Mouse (Mus musculus) neural tube, embryonic 14.5 days (tissue): ENCODE data around the gene Tmem150c. TPM values are rescaled to one million over a fixed set of nuclear protein-coding genes. Genes with fewer than 3 reads are reported as not detected.

Experiments used
- ATAC-seq: fragments of 200-750 bp; cut with Nextera tagmentation; 2 replicates; pipeline ENCODE4 v1.8.0; 2017; ENCODE audit warnings: low read depth, mild to moderate bottlenecking, moderate TSS enrichment, moderate library complexity
- H3K27ac ChIP-seq: fragments of 300-500 bp; sonication (generic); 2 replicates; pipeline ENCODE4 v1.5.1; 2014; ENCODE audit warnings: low read depth, mild to moderate bottlenecking, control low read depth, low read length, moderate library complexity, mixed read lengths
- H3K27me3 ChIP-seq: fragments of 300-500 bp; sonication (generic); 2 replicates; pipeline ENCODE4 v1.6.1; 2014; ENCODE audit warnings: low read length; ENCODE audit not compliant: control insufficient read depth, insufficient read depth
- H3K36me3 ChIP-seq: fragments of 300-500 bp; sonication (generic); 2 replicates; pipeline ENCODE4 v1.6.1; 2014; ENCODE audit warnings: low read length, mixed read lengths; ENCODE audit not compliant: control insufficient read depth, insufficient read depth
- H3K4me1 ChIP-seq: fragments of 300-500 bp; sonication (generic); 2 replicates; pipeline ENCODE4 v1.6.1; 2014; ENCODE audit warnings: low read length; ENCODE audit not compliant: control insufficient read depth, insufficient read depth
- H3K4me2 ChIP-seq: fragments of 300-500 bp; sonication (generic); 2 replicates; pipeline ENCODE4 v1.6.1; 2014; ENCODE audit warnings: mild to moderate bottlenecking, low read depth, low read length, control low read depth
- H3K4me3 ChIP-seq: fragments of 300-500 bp; sonication (generic); 2 replicates; pipeline ENCODE4 v1.5.1; 2014; ENCODE audit warnings: low read depth, low read length, control low read depth, mixed read lengths
- H3K9ac ChIP-seq: fragments of 300-500 bp; sonication (generic); replicated peaks from 2 replicates; pipeline ENCODE4 v1.6.1; 2014; ENCODE audit warnings: low read depth, mild to moderate bottlenecking, control low read depth, low read length, mixed read lengths
- H3K9me3 ChIP-seq: fragments of 300-500 bp; sonication (generic); 2 replicates; pipeline ENCODE4 v1.6.1; 2016; ENCODE audit warnings: low read length; ENCODE audit not compliant: control insufficient read depth
- WGBS: fragments of 180-500 bp; shearing (Covaris S2); extraction: QIAGEN DNeasy Blood & Tissue Kit; methylation state at CpG from one replicate; pipeline ENCODE4 v1.1.7; 2014; 5-methylcytosine and 5-hydroxymethylcytosine counted together
- polyA plus RNA-seq: library from polyadenylated mRNA; unstranded; fragments of >200 nt; fragmentation: Nextera tagmentation; extraction: Ambion mirVana; gene quantifications from 2 replicates; pipeline ENCODE4 v1.2.1, GENCODE M21; 2014

The Tmem150c gene
- polyA plus RNA-seq, 1 experiment from 2014 or later = 22.3 TPM

DNA sequence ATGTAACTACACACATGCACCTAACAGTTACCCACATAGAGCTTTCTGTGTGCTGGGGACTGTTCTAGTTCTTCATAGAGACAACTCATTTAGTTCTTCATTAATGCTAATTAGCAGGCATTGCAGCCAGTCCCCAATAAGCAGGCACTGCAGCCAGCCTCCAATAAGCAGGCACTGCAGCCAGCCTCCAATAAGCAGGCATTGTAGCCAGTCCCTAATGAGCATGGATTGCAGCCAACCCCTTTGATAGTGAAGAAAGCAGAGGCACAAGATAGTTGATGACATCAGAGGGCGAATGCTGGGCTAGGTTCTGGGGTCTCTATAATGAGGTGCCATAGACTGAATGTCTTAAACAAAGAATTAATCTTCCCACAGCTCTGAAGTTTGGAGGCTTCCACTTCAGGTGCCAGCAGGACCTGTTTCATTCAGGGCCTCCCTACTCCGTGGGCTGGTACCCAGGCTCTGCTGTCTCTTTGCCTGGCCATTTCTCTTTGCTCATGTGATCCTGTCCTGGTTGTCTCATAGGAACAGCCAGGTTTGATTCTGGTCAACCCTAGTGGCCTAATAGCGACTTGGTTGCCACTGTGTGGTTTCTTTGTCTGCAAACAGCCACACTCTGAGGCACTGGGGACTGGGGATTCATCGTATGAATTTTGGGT is 18.6 kb upstream of the Tmem150c start:
- Histone ChIP-seq H3K27ac (no peak overlapping the region), H3K4me1 (no peaks in the 10 kb centered on the region)
- WGBS = 71% methylated on average over 4 of the region's 4 CpGs

GRCm38 (mm10) chr5:100177547-100177946 is 17.9 kb upstream of the Tmem150c start:
- Histone ChIP-seq H3K4me3 (no peak overlapping the region), H3K36me3 (no peaks in the 10 kb centered on the region), H3K27ac (no peak overlapping the region), H3K4me1 (no peaks in the 10 kb centered on the region), H3K27me3 (no peaks in the 10 kb centered on the region), H3K4me2 (no peak overlapping the region), H3K9ac (no peak overlapping the region), H3K9me3 (no peaks in the 10 kb centered on the region)
- ATAC-seq = no peak
- WGBS = 66% methylated on average over 5 of the region's 5 CpGs

More for the DNA sequence above, 18.6 kb upstream of the Tmem150c start:
- peak; percentile 78 for ATAC-seq
- Histone ChIP-seq H3K9me3 (no peaks in the 10 kb centered on the region), H3K9ac (no peak overlapping the region), H3K4me2 (no peak overlapping the region), H3K4me3 (no peak overlapping the region), H3K36me3 (no peaks in the 10 kb centered on the region), H3K27me3 (no peaks in the 10 kb centered on the region)

DNA sequence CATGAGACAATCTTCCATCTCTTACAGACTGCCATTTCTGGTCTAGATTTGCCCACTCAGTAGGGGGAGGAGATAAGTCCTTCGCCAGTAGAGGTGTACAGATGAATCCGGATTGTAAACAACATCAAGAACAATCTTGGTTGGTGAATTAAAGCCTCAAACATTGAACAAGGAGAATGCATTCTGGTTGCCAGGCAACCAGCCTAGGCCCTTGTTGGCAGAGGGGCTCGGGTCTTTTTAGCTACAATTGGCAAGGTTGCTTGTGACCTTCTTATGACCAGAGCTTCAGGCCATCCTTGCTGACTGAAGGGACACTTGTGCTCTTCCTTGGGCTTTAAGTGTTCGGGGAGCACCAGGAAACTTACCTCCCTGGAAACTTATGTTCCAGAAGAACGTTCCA is 16.5 kb upstream of the Tmem150c start:
- Histone ChIP-seq H3K4me3 (no peak overlapping the region), H3K27me3 (no peaks in the 10 kb centered on the region), H3K36me3 (no peaks in the 10 kb centered on the region), H3K9me3 (no peaks in the 10 kb centered on the region), H3K4me1 (no peaks in the 10 kb centered on the region), H3K27ac (no peak overlapping the region), H3K4me2 (no peak overlapping the region), H3K9ac (no peak overlapping the region)
- no peak for ATAC-seq
- 45% methylated on average over 5 of the region's 5 CpGs for WGBS

DNA sequence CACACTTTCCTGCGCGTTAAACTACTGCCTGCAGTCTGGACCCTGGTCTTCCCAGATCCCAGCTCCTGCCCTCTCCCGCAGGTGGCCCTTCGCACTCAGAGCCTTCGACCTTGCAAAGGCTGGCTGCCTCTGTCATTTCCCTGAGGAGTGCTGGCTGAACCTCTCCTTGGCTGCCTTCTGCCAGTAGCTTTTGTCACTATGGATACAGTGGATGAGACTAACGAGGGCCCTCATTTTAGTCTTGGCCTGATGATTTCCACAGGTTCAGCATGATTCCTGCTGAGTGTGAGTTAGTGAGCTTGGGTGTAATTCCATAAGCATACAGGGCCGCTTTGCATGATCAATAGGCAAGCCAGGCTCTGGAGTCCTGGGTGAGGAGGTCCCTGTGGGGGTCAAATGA is 16.0 kb upstream of the Tmem150c start:
- H3K4me2 ChIP-seq = no peak overlapping the region
- 70% methylated on average over 7 of the region's 7 CpGs for WGBS
- no peaks in the 10 kb centered on the region for H3K4me1 ChIP-seq
- no peaks in the 10 kb centered on the region for H3K9me3 ChIP-seq
- H3K9ac ChIP-seq = no peak overlapping the region
- no peaks in the 10 kb centered on the region for H3K36me3 ChIP-seq
- H3K27ac ChIP-seq = no peak overlapping the region
- no peak overlapping the region for H3K4me3 ChIP-seq
- no peak for ATAC-seq
- H3K27me3 ChIP-seq = no peaks in the 10 kb centered on the region

DNA sequence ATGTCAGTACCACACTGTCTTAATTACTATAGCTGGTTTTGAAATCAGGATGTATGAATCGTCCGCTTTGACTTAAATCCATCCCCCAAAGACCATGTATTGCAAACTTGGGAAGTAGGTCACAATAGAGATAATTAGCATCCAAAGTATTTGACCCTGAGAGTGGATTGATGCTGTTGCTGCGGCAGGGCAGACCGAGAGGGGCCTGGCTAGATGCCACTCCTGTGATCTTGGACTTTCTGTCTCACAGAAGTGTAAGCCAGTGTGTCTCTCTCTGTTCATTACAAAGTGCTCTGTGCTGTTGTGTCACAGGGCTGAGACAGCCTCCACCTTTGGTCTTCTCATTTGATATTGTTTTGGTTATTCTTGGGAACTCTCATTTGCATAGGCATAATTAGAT is 12.5 kb upstream of the Tmem150c start:
- Histone ChIP-seq H3K9ac (no peak overlapping the region), H3K4me3 (no peak overlapping the region), H3K36me3 (no peaks in the 10 kb centered on the region), H3K4me2 (no peak overlapping the region), H3K9me3 (no peaks in the 10 kb centered on the region), H3K27ac (no peak overlapping the region), H3K27me3 (no peaks in the 10 kb centered on the region), H3K4me1 (no peaks in the 10 kb centered on the region)
- 67% methylated on average over 4 of the region's 4 CpGs for WGBS
- no peak for ATAC-seq

DNA sequence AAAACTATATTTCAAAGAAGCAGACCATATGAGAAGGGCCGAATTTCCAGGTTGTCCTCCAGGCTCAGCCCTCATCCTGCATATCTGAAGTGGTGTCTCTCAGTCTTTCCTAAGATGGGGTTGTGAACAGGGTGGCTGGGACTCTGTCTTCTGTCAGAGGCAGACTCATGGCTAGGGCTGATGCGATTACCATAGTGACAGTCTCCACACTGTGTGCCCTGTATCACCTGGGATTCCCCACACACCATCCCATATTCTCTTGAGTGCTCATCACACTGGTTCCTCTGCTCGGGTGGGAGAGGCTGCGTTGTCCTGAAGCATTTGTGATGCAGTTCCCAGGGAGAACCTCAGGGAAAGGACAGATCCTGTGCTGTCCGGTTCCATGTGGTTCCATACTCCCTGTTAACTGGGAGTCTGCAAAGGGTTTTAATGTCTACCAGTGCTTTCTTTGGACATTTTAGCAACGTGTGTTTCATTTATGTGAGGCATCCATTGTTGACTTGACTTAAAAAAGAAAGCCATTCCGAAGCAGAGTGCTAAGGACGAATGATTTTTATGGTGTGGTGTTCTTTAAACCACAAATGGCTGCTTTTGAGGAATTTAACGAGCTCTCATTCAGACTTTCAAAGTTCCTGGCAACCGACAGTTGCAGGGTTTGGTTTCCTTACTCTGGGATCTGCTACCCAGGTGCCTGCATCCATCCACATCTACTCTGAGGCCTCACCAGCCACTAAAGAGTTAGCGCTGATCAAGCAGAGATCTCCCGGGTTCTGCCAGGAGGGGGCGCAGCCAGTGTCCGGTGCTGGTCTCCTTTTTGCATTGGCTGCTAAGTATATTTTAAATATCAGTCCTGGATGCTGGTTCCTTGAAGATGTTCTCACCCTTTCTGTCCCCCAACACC is 7.2 kb upstream of the Tmem150c start:
- no peaks in the 10 kb centered on the region for H3K27me3 ChIP-seq

DNA sequence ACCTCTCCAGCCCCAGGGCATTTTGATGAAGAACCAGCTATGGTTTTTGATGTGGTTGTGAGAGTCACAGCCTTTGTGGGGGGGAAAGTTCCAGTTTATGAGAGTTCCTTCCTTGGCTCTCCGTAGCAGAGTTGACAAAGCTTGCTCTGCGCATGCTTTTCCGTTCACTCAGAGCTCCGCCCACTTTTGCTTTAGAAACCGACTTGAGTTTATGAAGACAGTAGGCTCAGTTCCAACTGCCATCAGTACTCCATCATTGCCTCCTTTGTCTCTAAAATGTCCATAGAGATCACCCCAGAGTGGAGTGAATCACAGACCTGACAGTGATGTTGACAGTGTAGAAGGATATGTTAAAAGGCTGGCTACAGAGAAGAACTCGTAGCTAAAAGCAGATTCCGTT is 3.8 kb upstream of the Tmem150c start:
- Histone ChIP-seq H3K9ac (no peak overlapping the region), H3K4me3 (no peak overlapping the region), H3K9me3 (no peaks in the 10 kb centered on the region), H3K27me3 (no peaks in the 10 kb centered on the region), H3K4me1 (no peaks in the 10 kb centered on the region), H3K36me3 (no peaks in the 10 kb centered on the region), H3K4me2 (no peak overlapping the region), H3K27ac (no peak overlapping the region)
- WGBS = 57% methylated on average over 7 of the region's 7 CpGs
- ATAC-seq = no peak

More for the DNA sequence above, 7.2 kb upstream of the Tmem150c start:
- Histone ChIP-seq H3K4me2 (no peak overlapping the region), H3K4me3 (no peak overlapping the region), H3K4me1 (no peaks in the 10 kb centered on the region), H3K36me3 (no peaks in the 10 kb centered on the region), H3K9me3 (no peaks in the 10 kb centered on the region), H3K9ac (no peak overlapping the region), H3K27ac (no peak overlapping the region)
- 43% methylated on average over 14 of the region's 14 CpGs for WGBS
- ATAC-seq = no peak

DNA sequence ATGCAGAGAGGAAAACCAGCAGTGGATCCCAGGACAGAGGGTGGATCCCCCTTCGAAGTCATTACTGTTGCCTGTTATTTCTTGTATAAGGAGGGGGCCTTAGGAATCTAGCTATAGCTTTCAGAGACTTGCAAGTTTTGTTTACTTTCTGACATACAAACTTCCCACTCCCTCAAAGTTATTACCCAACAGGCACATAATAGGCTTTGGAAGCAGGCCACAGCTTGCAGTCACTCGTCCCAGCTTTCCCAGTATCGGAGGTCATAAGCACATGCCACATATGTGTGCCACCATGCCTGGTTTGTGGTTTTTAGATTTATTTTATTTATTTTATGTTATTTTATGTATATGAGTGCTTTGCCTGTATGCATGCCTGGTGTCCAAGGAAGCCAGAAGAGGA is 3.2 kb upstream of the Tmem150c start:
- no peaks in the 10 kb centered on the region for H3K36me3 ChIP-seq
- no peaks in the 10 kb centered on the region for H3K9me3 ChIP-seq
- 83% methylated on average over 3 of the region's 3 CpGs for WGBS
- H3K4me2 ChIP-seq = no peak overlapping the region
- ATAC-seq = no peak
- no peaks in the 10 kb centered on the region for H3K27me3 ChIP-seq
- H3K4me1 ChIP-seq = no peaks in the 10 kb centered on the region
- no peak overlapping the region for H3K4me3 ChIP-seq
- no peak overlapping the region for H3K27ac ChIP-seq
- H3K9ac ChIP-seq = no peak overlapping the region

GRCm38 (mm10) chr5:100162053-100162452 is 2.4 kb upstream of the Tmem150c start:
- no peaks in the 10 kb centered on the region for H3K27me3 ChIP-seq
- H3K9ac ChIP-seq = no peak overlapping the region
- H3K9me3 ChIP-seq = no peaks in the 10 kb centered on the region
- WGBS = 76% methylated on average over 1 of the region's 1 CpGs
- H3K4me1 ChIP-seq = no peaks in the 10 kb centered on the region
- H3K4me2 ChIP-seq = no peak overlapping the region
- H3K36me3 ChIP-seq = no peaks in the 10 kb centered on the region
- ATAC-seq = no peak
- H3K27ac ChIP-seq = no peak overlapping the region
- H3K4me3 ChIP-seq = no peak overlapping the region
